Mouse (Mus musculus) kidney, adult 2 months (tissue): ENCODE results near the gene Cpne6. TPM values are rescaled to one million over a fixed set of nuclear protein-coding genes. Genes with fewer than 3 reads are reported as not detected.

Source experiments
- DNase-seq: peaks from one replicate; pipeline ENCODE4 v3.0.0; 2021
- H3K27ac ChIP-seq: fragments of 200-500 bp; 2 replicates; pipeline ENCODE4 v1.5.1; 2012; ENCODE audit warnings: low read depth, low read length, control low read depth, inconsistent platforms; ENCODE audit not compliant: insufficient read depth
- H3K27me3 ChIP-seq: fragments of 200-500 bp; replicated peaks from 2 replicates; pipeline ENCODE4 v1.6.1; 2012; ENCODE audit warnings: mild to moderate bottlenecking, moderate library complexity, low read length, inconsistent platforms; ENCODE audit not compliant: control insufficient read depth, insufficient read depth
- H3K36me3 ChIP-seq: fragments of 200-500 bp; 2 replicates; pipeline ENCODE4 v1.6.1; 2012; ENCODE audit warnings: mild to moderate bottlenecking, moderate library complexity, low read length, inconsistent platforms; ENCODE audit not compliant: control insufficient read depth, insufficient read depth
- H3K4me1 ChIP-seq: fragments of 200-500 bp; 2 replicates; pipeline ENCODE4 v1.6.1; 2011; ENCODE audit warnings: low read length; ENCODE audit not compliant: control insufficient read depth, insufficient read depth
- H3K4me3 ChIP-seq: fragments of 200-500 bp; 2 replicates; pipeline ENCODE4 v1.5.1; 2011; ENCODE audit warnings: mild to moderate bottlenecking, low read depth, low read length, control low read depth; ENCODE audit not compliant: insufficient read depth
- CTCF ChIP-seq: fragments of 200-500 bp; conservative IDR thresholded peaks from 2 replicates; pipeline ENCODE4 v1.5.1; 2011; ENCODE audit warnings: low read depth, mild to moderate bottlenecking, control low read depth, low read length, moderate library complexity, mixed read lengths; ENCODE audit not compliant: insufficient read depth, insufficient read length
- POLR2A ChIP-seq: fragments of 200-500 bp; IDR thresholded peaks from one replicate; pipeline ENCODE4 v1.6.1; 2011; ENCODE audit warnings: low read depth, low read length, control low read depth
- WGBS: fragments of 180-500 bp; shearing (Covaris S2); methylation state at CpG from one replicate; pipeline ENCODE4 v1.1.7; 2018; 5-methylcytosine and 5-hydroxymethylcytosine counted together
- polyA plus RNA-seq: library from polyadenylated mRNA; depleted of rRNA; stranded (reverse); fragments of >200 nt; gene quantifications from 2 replicates; pipeline ENCODE4 v1.2.3, GENCODE M21; 2012

Gene Cpne6
- polyA plus RNA-seq, 1 experiment, result 0.11 TPM

DNA sequence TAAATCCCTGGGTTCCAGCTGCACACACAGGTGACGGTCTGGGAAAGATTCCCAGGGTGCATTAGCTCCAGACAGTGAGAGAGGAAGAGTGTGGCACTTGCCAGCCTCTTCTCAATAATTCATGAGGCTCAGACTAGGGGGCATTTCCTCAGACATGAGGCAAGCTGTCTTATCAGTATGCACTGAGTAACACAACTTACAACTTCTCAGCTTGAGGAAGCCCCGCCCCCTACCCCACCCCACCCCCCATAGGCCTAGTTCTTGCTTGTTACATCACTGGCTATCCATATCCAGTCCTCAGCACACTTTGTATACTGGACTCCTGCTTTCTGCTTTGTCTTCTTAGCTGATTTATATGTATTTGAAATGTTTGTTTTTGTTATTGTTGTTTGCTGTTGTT lies 34.6 kb upstream of the Cpne6 start:
- TF ChIP-seq CTCF, result no peak
- TF ChIP-seq POLR2A, result no peak
- H3K4me3 ChIP-seq, result no peak overlapping the region
- no peak for DNase-seq
- no peaks in the 10 kb centered on the region for H3K27me3 ChIP-seq
- 66% methylated on average over 2 of the region's 2 CpGs for WGBS
- H3K36me3 ChIP-seq, result no peaks in the 10 kb centered on the region
- no peak overlapping the region for H3K27ac ChIP-seq
- peaks cover 12% of the 10 kb centered on the region for H3K4me1 ChIP-seq

DNA sequence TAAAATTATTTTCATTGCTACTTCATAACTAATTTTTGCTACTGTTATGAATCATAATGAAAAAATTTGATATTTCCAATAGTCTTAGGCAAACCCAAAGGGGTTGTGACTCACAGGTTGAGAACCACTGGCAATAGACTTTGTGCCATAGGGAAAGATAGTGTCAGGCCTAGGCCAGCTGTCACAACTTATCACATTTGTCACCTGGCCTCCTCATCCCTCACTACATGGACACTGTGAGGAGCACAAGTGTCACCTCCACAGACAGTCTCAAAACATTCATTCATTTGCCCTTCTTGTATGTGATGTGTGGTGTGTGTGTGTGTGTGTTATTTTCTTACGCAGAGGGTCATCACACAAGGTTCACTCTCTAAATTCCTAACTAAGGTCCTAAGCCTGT lies 32.8 kb upstream of the Cpne6 start:
- Histone ChIP-seq H3K27ac (no peak overlapping the region), H3K4me3 (no peak overlapping the region), H3K27me3 (no peaks in the 10 kb centered on the region), H3K36me3 (no peaks in the 10 kb centered on the region), H3K4me1 (peaks cover 12% of the 10 kb centered on the region)
- TF ChIP-seq POLR2A (no peak), CTCF (no peak)
- WGBS, result 100% methylated on average over 1 of the region's 1 CpGs
- DNase-seq, result no peak

DNA sequence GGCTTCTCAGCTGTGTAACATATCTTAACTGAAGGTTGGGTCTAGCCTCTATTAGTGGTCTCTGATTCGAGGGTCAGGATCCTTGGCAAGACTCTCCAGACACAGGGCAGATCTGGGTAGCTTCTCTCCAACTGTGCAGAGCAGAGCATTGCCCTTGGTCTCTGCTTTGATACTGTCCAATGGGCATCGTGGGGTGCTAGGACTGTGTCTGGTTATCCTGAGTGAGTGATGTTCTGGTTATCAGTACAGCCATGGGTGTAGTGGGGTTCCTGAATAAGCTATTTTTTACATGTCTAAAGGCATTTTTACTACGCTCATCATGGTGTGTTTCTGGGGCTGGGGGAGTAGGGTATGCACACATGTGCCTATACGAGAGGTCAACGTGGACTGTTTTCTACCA lies 32.4 kb upstream of the Cpne6 start:
- TF ChIP-seq POLR2A (no peak), CTCF (no peak)
- DNase-seq, result no peak
- WGBS, result 94% methylated on average over 5 of the region's 5 CpGs
- Histone ChIP-seq H3K36me3 (no peaks in the 10 kb centered on the region), H3K27ac (peak overlapping the region; percentile 78; the same call in 1 of the 2 replicates), H3K27me3 (no peaks in the 10 kb centered on the region), H3K4me1 (peaks cover 12% of the 10 kb centered on the region), H3K4me3 (no peak overlapping the region)

DNA sequence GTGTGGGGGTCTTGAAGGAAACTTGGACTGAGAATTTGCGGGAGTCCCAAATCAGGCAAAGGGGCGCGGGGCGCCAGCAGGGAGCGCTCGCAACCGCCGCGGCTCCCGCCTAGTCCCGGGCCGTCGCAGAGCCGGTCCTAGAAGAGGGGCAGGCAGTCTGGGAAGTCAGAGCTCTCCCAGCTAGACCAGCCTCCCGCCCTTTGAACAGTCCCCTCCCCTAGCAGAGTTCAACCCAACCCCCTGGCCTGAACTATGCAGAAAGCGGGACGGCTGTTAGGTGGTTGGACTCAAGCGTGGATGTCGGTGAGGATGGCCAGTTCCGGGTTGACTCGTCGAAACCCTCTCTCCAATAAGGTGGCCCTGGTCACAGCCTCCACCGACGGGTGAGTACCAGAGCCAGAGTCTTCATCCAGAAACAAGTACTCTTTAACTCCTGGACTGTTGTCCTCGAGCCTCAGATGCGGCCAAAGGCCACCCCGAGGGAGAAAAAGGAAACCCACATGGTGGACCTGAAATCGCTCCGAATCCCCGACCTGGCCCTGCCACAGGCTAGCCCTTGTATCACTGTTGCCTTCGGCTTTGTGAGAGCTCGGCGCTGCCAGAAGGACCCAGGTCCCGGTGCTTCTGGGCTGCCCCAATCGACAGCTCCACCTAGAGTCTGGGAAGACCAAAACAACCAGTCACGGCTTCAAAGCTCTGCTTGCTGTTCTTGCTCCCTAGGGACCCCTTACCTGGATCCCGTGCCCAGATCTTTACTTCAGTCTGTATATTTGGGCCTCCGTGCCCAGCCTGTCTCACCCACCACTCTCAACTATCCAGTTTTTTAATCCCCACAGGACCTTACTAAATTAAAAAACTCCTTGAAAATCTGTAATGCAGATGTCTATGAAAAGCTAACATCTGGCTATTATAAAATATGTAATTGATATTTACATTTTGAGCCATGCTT lies 31.3 kb upstream of the Cpne6 start, which contains the start of gene Dhrs4:
Gene Dhrs4 (plus strand): TSS at position 108 of the 949 bp plus-strand sequence.
- H3K36me3 ChIP-seq, result no peaks in the 10 kb centered on the region
- H3K27ac ChIP-seq, result peak within 1 kb of the TSS; percentile 78
- peak; percentile 93 for DNase-seq
- no peaks in the 10 kb centered on the region for H3K27me3 ChIP-seq
- H3K4me1 ChIP-seq, result peaks cover 12% of the 10 kb centered on the region
- peak; percentile 69 for TF ChIP-seq CTCF
- peak; percentile 77 for TF ChIP-seq POLR2A
- H3K4me3 ChIP-seq, result peak within 1 kb of the TSS; percentile 63
- under 1% methylated on average over 38 of the region's 38 CpGs for WGBS

DNA sequence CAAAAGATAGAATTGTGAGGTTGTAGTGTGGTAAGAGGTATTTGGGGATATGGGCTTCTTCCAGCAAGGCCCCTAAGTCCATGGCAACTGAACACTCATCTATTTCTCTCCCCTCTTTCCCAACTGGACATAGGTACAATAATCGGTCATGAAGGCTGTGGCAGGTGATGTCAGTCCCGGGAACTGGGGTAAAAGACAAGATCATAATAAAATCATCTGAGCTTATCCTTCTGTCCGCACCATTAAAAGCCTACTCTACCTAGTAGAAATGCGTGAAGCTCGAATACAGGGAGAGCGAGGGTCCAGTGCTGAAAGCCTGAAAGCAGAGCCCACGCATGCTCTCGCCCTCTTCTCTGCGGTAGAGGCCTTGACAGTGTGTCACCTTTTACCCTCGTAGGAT lies 30.6 kb upstream of the Cpne6 start:
- Histone ChIP-seq H3K27me3 (no peaks in the 10 kb centered on the region), H3K4me3 (no peak overlapping the region), H3K4me1 (peaks cover 12% of the 10 kb centered on the region), H3K27ac (no peak overlapping the region), H3K36me3 (no peaks in the 10 kb centered on the region)
- DNase-seq, result no peak
- WGBS, result 82% methylated on average over 10 of the region's 10 CpGs
- no peak for TF ChIP-seq POLR2A
- TF ChIP-seq CTCF, result no peak

DNA sequence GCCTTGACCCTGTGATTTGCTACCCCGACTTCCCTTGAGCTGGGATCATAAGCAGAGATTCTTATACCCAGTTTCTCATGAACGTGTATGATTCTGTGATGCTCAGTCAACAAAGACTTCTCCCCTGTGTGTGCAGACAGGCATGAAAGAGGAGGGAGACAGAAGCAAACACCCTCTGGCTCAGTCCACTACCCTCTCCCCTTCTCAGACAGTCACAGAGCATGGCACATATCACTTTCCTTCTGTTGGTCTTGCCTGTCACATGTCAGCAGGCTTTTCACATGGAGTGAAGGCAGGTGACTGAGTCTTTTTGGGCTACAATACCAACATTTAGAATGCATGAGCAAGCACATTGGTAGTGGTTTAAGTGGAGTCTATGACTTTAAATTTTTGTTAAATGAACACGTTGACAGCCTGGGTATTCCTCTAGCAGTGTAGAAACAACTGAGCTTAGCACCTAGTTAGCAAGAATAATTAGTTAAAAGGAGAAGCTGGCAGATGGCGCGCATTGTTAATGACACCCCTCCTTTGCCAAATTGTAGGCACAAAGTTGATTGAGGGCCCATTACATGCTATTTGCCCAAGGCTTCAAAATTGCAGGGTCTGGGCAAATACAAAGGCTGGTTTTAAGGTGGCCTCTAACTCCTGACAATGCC lies 25.7 kb upstream of the Cpne6 start:
- H3K27me3 ChIP-seq, result no peaks in the 10 kb centered on the region
- H3K27ac ChIP-seq, result no peak overlapping the region
- H3K4me3 ChIP-seq, result no peak overlapping the region
- TF ChIP-seq POLR2A, result no peak
- no peak for TF ChIP-seq CTCF
- DNase-seq, result no peak
- no peaks in the 10 kb centered on the region for H3K36me3 ChIP-seq
- WGBS, result 70% methylated on average over 5 of the region's 5 CpGs
- peaks cover 6% of the 10 kb centered on the region for H3K4me1 ChIP-seq

DNA sequence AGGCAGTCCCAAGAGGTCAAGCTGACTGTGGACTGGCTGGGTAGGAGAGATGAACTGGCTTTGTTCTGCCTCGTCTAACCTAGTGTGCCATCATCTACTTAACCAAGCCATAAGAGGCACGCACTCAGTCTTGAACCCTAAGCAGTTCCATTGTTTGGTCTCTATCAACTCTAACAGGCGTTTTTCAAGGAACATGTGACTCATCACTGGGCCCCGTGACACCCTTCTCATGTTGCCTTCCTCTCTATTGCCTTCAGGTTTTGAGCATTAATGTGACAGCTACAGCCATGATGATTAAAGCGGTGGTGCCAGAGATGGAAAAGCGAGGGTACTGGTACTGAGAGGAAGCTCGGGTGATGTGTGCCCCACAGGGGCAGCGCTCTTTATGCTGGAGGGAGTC lies 23.4 kb upstream of the Cpne6 start:
- H3K27me3 ChIP-seq, result no peaks in the 10 kb centered on the region
- H3K27ac ChIP-seq, result no peak overlapping the region
- H3K4me1 ChIP-seq, result no peaks in the 10 kb centered on the region
- no peak for DNase-seq
- H3K36me3 ChIP-seq, result no peaks in the 10 kb centered on the region
- 86% methylated on average over 8 of the region's 8 CpGs for WGBS
- no peak for TF ChIP-seq CTCF
- TF ChIP-seq POLR2A, result no peak
- H3K4me3 ChIP-seq, result no peak overlapping the region
